Mouse (Mus musculus): ENCODE results near the gene Nutf2-ps1.

GRCm38 (mm10) chr19:53568553-53568952 is 20.3 kb downstream of the Nutf2-ps1 start:
- no peak for TF ChIP-seq MXI1 (IDR thresholded peaks at IDR 0.05; ENCODE audit: low read depth, low read length)
- TF ChIP-seq CTCF (conservative IDR thresholded peaks at IDR 0.05 in 1 of 2, IDR thresholded peaks at IDR 0.05 in 1 of 2; ENCODE audit: low read depth in 2 of 2, low read length in 2 of 2), result no peak
- TF ChIP-seq MAFK (IDR thresholded peaks at IDR 0.05; ENCODE audit: insufficient replicate concordance, low read length), result no peak
- no peak for TF ChIP-seq POLR2A (IDR thresholded peaks at IDR 0.05; ENCODE audit: low read depth, low read length)
- no peak for TF ChIP-seq USF1 (IDR thresholded peaks at IDR 0.05; ENCODE audit: low read depth, low read length)
- TF ChIP-seq ELF1 (IDR thresholded peaks at IDR 0.05; ENCODE audit: low read depth, low read length), result no peak
- no peak for TF ChIP-seq POLR2AphosphoS2 (IDR thresholded peaks at IDR 0.05; ENCODE audit: low read depth, low read length)
- TF ChIP-seq CHD1 (IDR thresholded peaks at IDR 0.05; ENCODE audit: low read depth, low read length), result no peak
- TF ChIP-seq ZC3H11A (IDR thresholded peaks at IDR 0.05; ENCODE audit: low read depth, low read length), result no peak
- TF ChIP-seq MEF2A (IDR thresholded peaks at IDR 0.05; ENCODE audit: borderline replicate concordance, low read depth, low read length), result 0 out of 2 replicates have a peak, but pooled peaks have one; percentile 14
